Mouse (Mus musculus): ENCODE data around the gene Cep55.

Cep55 gene

DNA sequence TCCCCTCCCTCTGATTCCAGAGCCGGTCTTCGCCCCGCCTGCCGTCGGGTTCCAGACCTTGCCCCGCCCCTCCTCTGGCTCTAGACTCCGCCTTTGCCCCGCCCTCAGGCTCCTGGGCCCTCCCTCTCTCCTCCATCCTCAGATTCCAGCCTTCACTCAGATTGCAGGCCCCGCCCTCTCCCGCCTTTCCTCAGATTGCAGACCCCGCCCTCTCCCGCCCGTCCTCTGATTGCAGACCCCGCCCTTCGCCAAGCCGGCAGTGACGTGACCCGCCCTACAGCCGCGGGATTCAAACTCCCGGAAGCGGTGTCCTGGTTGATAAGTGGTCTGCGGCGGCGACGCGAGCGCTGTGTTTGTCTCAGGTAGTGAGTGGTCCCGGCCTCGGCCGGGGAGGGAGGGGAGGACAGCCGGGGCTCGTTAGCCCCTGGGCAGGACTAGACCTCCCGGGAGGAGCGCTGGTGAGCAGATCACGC is at the start of gene Cep55:
Gene Cep55 (plus strand): TSS at position 292 of the 473 bp plus-strand sequence.
- peak; percentile 94 for DNase-seq (ENCODE audit: low spot score)

GRCm38 (mm10) chr19:38011379-38011778 is 43.4 kb upstream of the Cep55 start:
- DNase-seq (ENCODE audit: low spot score), result no peak

DNA sequence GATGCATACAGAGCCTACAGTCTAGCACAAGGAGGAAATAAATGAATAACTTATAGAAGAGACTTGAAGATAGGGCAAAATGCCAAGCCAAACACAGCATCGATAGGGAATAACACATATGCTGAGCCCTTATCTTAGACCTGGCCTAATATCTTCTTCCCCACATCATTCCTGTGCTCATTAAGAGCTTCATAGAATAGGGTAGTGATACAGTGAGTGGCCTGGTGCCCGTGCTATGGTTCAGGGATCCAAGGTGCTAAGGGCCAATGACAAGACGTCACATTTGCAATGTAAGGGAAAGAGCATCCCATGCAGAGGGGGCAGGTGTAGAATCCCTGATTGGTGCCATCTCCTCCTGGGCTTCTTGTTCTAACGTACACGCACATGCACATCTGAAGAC is 40.4 kb upstream of the Cep55 start:
- no peak for DNase-seq (ENCODE audit: low spot score)

GRCm38 (mm10) chr19:38015180-38015872 is 39.5 kb upstream of the Cep55 start:
- peak; percentile 82 for DNase-seq (ENCODE audit: low spot score)

- no peak for DNase-seq (ENCODE audit: low spot score)
These were observed 38.9 kb upstream of the Cep55 start for GRCm38 (mm10) chr19:38015873-38016254.

GRCm38 (mm10) chr19:38022710-38023109 is 32.1 kb upstream of the Cep55 start:
- no peak for DNase-seq (ENCODE audit: low spot score)

GRCm38 (mm10) chr19:38023603-38024002 is 31.2 kb upstream of the Cep55 start:
- no peak for DNase-seq (ENCODE audit: low spot score)

DNA sequence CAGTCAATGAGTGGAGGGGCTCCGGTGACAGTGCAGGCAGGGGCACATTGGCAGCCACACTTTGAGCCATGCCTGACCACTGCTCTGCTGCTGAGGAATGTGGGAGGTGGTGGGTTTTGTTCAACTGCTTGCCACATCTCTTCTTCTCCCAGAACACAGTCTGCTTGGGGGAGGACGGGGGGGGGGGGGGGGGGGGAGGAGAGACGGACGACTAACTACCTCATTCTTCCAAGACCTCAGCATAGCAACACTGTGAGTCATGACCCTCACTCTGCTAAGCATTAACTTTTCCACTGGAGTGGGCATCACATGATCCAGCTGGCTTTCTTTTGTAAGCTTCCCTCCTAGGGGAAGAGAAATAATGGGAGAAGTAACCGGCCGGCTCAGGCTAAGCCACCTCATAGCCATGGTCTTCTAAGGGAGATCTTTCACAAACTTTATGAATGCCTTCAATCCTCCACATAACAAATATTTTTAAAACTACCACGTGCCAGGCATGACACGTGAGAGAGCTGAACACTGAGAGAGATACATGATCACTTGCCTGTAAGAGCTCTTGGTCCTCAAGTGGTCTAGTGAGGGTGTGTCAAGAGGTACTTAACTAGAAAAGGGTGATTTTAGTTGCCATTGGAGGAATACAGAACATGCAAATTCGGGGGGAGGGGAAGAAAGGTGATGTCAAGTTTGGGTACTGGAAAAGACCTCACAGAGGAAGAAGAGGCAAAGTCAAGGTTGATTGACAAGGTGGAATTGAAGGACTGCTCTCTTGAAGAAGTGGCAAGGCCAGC is 29.4 kb upstream of the Cep55 start:
- DNase-seq (ENCODE audit: low spot score), result no peak

- DNase-seq (ENCODE audit: low spot score), result no peak
These were observed 28.6 kb upstream of the Cep55 start for GRCm38 (mm10) chr19:38026211-38026624.

GRCm38 (mm10) chr19:38027389-38027788 is 27.4 kb upstream of the Cep55 start:
- DNase-seq (ENCODE audit: low spot score), result no peak

- DNase-seq (ENCODE audit: low spot score), result no peak
These were observed 26.8 kb upstream of the Cep55 start for GRCm38 (mm10) chr19:38027881-38028521.

- no peak for DNase-seq (ENCODE audit: low spot score)
These were observed 25.5 kb upstream of the Cep55 start for GRCm38 (mm10) chr19:38029292-38029691.

DNA sequence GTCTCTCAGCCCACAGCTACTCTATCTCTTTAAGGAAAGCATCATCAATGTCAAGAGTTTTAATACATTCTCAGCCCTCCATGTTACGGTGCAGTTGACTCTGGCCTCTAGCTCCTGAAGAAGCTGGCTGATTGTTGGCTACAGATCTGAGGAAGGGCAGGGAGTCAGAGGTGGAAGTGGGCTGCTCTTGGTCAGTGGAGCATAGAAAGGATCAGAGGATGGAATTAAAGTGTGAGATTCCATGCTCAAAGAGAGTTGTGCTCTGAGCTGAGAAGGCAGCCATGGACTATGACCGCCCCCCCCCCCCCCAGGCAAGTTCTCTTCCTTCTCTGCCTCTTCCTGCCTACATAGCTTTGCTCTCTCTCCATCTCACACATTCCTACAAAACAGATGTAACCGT is 24.9 kb upstream of the Cep55 start:
- no peak for DNase-seq (ENCODE audit: low spot score)

- DNase-seq (ENCODE audit: low spot score), result no peak
These were observed 24.1 kb upstream of the Cep55 start for GRCm38 (mm10) chr19:38030673-38031137.

GRCm38 (mm10) chr19:38031144-38031543 is 23.7 kb upstream of the Cep55 start:
- no peak for DNase-seq (ENCODE audit: low spot score)

DNA sequence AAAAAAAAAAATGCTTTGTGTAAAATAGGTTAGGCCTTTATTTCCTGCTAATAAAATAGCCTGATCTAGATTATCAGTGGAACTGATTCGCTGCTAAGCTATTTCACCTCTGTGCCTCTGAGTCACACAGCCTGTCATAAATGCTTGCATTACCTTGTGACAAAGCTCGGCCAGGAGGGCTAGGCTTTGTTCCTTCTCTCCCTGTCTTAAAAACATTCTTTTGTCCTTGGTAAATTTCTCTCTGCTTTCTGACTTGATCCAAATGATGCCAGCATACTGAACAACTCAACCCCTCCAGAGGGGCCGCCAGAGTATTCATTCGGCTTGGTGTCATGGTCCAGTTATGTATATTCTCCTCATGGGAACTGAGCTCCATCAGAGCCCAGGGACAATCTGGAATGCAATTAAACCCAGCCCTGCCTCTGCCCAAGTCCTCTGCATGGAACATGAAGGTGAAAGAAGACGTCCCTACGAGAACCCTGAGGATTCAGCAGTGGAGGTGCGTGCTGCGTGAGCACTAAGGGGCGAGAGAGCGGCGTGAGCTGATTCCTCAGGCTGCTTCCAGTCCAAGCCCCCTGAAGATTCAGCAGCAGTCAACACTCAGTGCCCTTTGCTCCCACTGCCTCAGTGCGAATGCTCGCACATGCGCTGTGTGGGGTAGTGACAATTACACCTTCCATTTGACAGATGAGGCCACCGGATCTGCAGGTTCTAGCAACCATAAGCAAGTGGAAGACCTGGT is 21.6 kb upstream of the Cep55 start:
- no peak for DNase-seq (ENCODE audit: low spot score)

DNA sequence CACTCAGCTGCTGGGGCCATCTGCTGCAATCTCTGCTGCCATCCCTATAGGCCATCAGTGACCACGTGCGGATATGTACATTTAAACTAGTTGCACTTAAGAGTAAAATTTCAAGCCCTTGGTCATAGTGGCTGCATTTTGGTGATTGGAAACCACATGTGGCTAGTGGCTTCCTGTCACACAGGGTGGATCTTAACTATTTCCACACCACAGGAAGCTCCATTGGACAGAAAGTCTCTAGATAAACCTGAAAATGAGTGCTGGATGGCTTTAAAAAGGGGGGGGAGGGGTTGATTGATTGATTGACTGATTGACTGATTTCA is 21.1 kb upstream of the Cep55 start:
- no peak for DNase-seq (ENCODE audit: low spot score)

- no peak for DNase-seq (ENCODE audit: low spot score)
These were observed 20.1 kb upstream of the Cep55 start for GRCm38 (mm10) chr19:38034696-38035095.

- DNase-seq (ENCODE audit: low spot score), result no peak
These were observed 19.0 kb upstream of the Cep55 start for GRCm38 (mm10) chr19:38035766-38036165.

- DNase-seq (ENCODE audit: low spot score), result no peak
These were observed 16.5 kb upstream of the Cep55 start for GRCm38 (mm10) chr19:38038267-38038666.

DNA sequence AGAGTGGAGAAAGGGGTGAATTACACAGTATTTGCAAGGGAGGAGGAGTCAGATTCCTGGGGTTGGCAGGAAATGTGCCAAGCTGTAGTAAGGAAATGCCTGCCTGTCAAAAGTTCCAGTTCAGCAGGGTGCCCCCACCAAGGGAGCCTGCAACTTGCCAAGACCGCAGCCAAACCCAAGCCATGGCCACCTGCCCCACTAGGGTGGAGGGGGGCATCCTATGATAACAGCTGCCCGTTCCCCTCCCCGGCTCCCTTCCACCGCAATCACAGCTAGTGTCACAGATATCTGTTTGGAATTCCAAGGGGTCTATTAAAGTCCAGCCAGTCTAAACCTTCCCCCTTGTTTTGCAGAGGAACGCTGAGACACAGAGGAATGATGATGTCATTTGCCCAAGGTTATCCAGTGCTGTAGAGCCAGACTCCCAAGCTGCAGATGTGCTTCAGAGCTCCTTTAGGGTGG is 12.5 kb upstream of the Cep55 start:
- no peak for DNase-seq (ENCODE audit: low spot score)
